Mouse (Mus musculus): ENCODE data around the gene Hbq1a.

- no peak for TF ChIP-seq GATA1 (IDR thresholded peaks at IDR 0.05; ENCODE audit: low read length)
- TF ChIP-seq TAL1 (IDR thresholded peaks at IDR 0.05; ENCODE audit: low read length), result no peak
These were observed 3.6 kb downstream of the Hbq1a start for GRCm38 (mm10) chr11:32303455-32303854.

Measured in erythroblast, embryonic 14.5 days (primary cell).